Mouse (Mus musculus) urinary bladder, adult 2 months (tissue): ENCODE measurements around the gene Ttc21a. TPM values are rescaled to one million over a fixed set of nuclear protein-coding genes. Genes with fewer than 3 reads are reported as not detected.
A peak's percentile ranks its signal among the peaks of the same experiment; 100 is the strongest.

Source experiments
- DNase-seq: peaks from one replicate; pipeline ENCODE4 v3.0.0; 2022; ENCODE audit warnings: low spot score
- polyA plus RNA-seq: library from polyadenylated mRNA; depleted of rRNA; stranded (reverse); fragments of >200 nt; gene quantifications from 2 replicates; pipeline ENCODE4 v1.2.3, GENCODE M21; 2012; rRNA removed

Gene Ttc21a
- 1.2 and 1.4 TPM in 2 replicates for polyA plus RNA-seq

DNA sequence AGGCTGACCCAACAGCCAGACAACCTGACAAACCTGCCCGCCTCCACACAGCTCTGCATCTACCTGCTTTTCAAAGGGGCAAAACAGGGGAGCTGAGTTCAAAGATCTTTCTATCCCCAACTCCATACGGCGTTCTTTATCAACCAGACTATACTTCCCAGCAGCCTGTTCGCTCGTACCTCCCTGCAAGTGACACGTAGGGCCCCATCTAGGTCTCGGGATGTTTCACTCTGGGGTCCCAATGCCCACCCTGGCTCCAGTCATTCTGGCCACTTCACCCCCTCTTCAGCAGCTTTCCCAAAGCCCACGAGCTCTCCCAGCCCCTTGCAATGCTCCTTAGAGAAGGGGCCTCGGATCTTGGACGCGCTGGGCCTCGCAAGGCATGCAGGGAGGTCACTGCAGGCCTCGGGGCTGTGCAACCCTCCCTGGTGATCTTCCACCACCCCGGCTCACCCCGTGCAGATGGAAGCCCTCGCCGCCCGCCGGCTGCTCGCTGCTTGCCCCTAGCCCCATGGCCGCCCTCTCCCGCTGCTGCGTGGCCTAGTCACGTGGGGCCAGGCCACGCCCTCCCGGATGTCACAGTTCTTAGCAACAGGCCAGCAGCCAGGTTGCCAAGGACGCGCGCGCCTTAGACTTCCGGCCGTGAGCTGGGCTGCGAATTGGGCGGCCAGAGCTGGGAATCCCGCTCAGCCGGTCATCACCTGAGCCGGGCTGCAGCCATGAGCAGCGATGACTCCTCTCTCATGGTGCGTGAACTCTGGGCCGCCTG, at the start of gene Ttc21a, which contains the start of gene Gorasp1:
Gene Ttc21a (plus strand): TSS at position 602 of the 769 bp plus-strand sequence.
Gene Gorasp1 (minus strand): TSS at position 561 of the 769 bp plus-strand sequence.
- DNase-seq, result peak; percentile 88

DNA sequence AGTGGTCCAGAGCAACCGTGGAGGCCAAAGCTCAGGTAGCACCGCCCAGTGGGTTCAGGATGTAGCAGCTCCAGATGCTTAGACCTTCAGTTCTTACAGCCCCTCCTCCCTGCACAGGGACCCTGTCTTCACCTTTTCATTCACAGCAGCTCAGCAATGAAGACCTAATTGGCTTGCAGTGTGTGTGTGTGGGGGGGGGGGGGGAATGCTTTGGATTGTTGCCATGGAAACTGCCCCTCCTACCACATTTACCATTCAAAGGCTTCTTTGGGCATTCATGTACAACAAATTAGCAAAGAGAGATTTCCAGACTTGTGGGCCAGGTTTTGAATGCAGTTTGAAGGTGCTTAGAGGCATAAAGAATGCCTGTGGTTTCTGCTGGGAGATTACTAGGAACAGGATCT, 48.6 kb upstream of the Ttc21a start:
- no peak for DNase-seq

DNA sequence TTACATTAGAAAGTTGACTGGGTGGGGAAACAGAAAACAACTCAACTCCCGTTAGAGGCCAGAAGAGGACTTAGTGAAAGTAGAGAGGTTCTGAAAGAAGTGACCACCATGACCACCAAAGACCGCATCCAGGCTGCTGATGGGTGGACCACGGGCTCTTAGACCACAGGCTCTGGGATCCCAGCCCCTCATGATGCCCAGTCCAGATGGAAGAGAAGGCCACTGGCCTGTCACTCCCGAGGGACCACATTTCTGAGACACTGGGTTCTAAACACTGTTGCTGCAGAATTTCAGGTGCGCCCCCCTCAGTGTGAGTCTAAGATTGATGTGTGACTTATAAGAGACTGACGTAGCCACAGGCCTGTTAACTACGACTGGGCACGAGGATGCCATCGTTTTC, 48.0 kb upstream of the Ttc21a start:
- no peak for DNase-seq

- no peak for DNase-seq
Observed at GRCm38 (mm10) chr9:119890692-119891091, 46.7 kb upstream of the Ttc21a start.

GRCm38 (mm10) chr9:119893881-119894280, 43.5 kb upstream of the Ttc21a start:
- DNase-seq, result no peak

DNA sequence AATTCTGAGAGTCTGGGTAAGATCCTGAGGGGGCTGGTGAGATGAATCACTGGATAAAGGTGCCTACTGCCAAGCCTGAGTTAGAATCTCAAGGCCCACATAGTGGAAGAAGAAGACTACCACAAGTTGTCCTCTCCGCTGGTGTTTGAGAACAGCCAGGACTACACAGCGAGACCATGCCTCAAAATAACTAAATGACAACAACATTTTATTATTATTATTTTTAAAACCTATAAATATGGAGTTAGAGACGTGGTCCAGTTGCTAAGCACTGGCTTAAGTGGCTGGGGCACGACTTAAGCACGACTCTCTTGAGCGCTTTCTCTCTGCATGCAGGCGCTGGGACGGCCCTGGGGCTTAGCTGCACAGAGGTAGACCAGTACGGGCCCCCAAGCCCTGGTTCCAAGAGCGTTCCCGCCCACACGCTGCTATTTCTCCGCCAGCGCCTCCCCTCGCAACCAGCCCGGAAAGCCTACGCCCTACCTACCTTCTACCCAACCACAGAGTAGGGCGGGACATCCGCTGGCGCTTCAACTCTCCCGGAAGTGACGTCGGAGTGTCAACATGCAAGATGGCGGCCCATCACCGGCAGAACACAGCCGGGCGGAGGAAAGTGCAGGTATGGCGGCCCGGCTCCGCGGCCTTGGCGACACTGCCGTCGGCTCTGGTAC, 42.9 kb upstream of the Ttc21a start, which contains the start of gene Wdr48:
Gene Wdr48 (plus strand): TSS at position 540 of the 671 bp plus-strand sequence.
- DNase-seq, result peak; percentile 86

DNA sequence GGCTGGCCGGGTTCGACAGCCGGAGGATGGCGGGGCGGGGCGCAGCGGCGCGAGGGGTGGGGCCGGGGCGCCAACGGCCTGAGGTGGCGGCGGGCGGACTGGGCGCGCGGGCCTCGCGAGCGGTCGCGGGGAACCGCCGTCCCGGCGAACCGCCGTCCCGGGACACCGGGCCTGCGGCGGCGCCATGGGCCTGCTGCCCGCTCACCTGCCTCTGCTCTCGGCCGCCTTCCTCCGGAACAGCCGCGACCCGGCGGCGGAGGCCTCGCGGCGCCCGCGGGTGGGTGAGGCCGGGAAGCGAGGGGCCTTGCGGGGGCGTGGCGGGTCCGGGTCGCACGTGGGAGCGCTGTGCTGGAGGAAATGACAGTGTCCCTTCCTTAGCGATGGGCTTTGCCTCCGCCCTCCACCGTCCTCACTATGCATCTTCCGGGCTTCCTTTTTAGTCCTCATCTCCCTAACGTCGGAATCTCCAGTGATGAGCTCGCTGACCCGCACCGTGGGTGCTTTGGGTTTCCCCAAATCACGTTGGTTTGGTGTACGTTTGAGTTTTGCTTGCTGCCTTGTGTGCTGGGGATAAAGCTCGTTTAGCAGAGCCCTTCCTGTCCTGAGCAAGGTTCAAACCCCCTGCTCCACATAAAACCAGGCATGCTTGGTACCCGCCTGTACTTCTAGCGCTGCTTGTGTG, 42.2 kb upstream of the Ttc21a start:
- no peak for DNase-seq

DNA sequence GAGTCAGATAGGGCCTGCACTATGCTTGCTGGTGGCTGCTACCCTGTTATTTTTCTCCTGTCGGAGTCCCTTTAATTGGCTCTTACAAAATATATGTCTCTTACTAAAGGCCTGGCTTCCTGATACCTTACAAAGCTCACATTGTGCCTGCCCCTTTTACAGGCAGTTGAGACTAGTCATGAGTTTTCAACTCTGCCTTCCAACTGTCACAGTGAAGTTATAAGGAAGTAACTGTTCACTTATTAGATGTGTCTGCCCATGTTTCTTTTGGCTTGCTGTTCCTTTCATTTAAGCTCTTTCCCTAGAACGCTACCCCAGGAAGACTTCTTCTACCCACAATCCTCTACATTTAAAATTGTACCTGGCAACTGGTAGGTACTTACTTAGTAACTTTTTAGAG, 38.0 kb upstream of the Ttc21a start:
- DNase-seq, result no peak

DNA sequence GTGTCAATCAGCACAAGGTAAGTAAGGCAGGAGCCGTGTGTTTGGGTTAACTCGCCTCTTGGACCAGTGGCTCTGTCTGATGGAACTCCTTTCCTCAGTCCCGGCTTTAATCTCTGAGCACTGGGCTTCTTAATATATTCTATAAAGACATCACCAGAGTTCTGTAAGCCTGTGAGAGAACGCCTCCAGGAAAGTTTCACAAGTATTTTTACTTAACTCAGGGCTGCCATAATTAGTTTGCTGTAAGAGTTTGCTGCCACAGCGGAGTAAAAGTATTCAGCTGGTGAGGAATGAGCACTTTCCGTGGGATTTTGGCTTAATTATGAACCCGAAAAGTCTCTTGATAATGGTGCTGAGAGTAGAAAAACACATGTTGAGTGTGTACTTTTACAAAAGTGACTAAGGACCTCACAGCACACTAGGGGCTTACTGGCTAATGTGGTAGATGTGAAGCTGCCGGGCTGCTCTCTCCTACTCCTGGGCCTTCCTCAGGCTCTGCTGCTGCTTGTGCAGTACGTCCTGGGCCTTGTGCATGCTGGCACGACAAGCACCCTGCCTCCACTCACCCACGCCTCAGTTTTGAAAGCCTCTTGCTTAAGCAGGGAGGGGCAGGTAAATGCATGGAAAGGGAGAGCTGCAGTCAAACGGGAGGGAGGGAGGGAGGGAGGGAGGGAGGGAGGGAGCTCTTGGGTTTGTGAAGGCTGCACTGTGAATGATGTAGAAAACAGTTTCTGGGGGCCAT, 34.8 kb upstream of the Ttc21a start:
- DNase-seq, result no peak

DNA sequence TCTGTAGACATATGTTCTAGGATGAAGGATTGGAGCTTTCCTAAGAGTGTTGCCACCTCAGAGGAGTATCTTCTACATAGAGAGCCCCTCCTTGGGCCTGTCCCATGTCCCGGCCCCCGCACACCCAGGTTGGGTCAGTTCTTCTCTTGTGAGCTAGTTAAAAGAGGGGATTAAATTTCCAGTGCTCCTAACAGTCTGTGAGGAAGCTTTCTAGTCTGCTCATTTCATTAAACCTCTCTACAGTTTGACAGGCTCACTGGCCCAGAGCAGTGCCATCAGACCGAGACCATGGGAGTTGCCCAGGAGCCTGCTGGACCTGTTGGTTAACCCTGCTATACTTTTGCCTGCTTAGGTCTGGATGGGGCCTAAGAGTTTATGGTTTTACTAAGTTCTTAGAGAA, 28.7 kb upstream of the Ttc21a start:
- no peak for DNase-seq

DNA sequence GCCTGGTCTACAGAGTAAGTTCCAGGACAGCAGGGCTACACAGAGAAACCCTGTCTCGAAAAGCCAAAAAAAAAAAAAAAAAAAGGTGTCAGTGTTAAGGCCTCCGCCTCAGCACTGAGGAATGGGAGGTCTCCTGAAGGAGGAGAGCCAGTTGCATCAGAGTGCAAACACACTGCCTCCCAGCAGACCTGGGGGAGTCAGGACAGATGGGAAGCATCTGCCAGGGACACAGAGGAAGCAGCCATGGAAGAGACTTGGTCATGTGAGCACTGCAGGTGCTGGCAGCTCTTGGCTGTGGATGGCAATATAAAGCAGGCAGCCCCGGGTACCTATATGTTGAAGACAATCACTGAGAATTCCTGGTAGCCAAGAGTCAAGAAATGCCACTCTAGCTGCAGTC, 27.5 kb upstream of the Ttc21a start:
- DNase-seq, result no peak

- no peak for DNase-seq
Observed at GRCm38 (mm10) chr9:119913087-119913838, 24.1 kb upstream of the Ttc21a start.

- no peak for DNase-seq
Observed at GRCm38 (mm10) chr9:119919858-119920257, 17.5 kb upstream of the Ttc21a start.

DNA sequence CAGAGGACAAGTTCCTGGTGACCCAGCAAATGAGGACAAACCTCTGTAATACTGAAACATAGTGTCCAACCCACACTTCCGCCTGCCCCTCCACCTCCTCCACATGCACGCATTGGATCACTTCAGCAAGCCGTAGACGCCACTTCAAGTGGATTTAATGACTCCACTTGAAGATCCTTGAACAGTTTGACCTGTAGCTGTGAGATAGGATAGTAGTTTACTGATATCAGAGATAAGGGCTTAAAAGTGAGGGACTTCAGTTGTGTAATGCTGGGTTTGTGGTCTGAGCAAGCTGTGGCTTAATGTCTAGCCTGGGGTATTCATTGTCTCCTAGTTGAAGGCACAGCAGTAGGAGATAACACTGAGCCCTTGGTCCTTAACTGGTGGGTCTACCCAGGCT, 13.9 kb upstream of the Ttc21a start:
- DNase-seq, result no peak

GRCm38 (mm10) chr9:119925120-119925657, 12.2 kb upstream of the Ttc21a start:
- no peak for DNase-seq

DNA sequence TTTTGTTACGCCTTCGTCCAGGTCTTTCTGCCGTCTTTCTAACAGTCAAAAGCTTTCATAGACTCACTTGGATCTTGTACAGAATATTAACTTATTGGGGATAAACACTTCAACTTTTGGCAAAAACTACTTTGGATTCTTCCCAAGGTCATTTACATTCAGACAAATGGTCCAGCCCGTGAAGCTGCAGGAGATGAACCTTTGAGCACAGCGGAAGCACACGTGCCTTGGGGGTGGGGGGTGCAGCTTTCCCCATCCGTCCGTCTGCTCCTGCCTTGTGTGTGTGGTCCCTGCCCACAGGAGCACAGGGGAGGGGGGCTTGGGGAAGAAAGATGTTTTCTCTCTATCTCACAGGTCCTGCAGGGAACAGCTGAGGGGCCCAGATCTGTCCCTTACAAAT, 11.7 kb upstream of the Ttc21a start:
- no peak for DNase-seq

DNA sequence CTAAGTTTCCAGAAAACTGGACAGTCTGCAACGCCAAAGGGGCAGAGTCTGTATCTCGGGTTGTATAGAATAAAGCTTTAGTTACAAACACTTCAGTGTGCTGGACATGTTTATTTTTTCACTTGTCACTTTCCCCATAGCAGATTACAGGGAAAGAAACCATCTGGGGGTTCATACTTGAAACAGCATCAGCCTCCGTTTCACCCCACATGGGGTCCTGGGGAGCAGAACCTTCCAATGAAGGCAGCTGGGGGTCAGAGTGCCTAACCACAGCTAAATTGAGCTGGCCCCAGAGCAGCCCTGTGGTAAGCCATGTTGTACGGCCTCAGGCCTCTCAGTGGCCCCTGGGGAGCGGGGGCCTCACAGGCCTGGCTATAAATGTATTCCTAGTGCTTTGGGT, 10.9 kb upstream of the Ttc21a start:
- DNase-seq, result no peak

GRCm38 (mm10) chr9:119932358-119932757, 5.0 kb upstream of the Ttc21a start:
- no peak for DNase-seq

- no peak for DNase-seq
Observed at GRCm38 (mm10) chr9:119933675-119934074, 3.7 kb upstream of the Ttc21a start.

DNA sequence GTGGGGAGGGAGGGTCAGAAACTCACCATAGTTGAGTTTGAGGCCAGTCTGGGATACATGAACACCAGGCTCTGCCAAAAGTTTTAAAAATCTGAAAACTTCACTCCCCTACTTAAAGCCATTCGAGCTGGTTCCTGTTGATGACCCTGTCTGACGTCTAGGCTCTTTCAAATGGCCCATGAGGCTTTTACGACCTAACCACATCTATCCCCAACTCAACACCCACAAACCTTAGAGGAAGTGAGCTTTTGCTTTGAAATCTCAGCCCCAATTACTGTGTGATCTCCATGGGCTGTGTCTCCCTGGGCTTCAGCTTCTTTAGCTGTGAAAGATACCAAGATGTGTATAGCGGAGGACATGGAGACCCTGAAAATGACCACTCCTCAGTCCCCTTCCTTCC, 1.1 kb downstream of the Ttc21a start:
- no peak for DNase-seq

DNA sequence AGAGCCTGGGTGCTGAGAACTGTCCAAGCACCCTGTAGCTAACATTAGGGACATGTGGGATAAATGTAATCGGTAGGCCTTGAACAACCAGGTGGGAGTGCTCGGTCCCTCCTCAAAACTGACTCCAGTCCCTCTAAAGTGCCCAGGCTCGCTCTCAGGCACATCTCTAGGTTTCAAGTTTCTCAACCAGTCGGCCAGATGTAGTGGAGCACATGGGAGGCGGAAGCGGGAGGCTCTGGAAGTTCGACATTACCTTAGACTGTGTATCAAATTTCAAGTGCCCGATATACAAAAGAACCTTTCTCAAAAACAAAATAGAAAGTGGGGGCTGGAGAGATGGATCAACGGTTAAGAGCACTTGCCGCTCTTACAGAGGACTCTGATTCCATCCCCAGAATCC, 2.2 kb downstream of the Ttc21a start:
- DNase-seq, result no peak
